Mouse (Mus musculus): ENCODE data around the gene Prss43.

DNA sequence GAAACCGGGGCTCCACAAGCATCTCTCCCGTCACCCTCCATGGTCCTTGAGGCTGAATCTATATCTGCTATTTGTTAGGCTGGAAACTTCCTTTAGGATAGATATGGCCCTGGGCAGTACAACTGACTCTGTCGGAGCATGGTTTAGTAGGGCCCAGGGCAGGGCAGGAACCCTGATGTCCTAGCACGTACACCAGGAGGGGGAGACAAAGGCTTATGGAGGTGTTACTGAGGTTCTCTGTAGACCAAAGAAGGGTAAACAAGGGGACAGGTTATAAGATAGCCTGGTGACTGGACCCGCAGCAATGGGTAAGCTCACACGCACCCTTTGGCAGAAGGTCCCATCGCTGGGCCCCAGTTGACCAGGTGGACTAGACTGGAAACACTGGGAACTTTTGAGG is 47.9 kb upstream of the Prss43 start:
- TF ChIP-seq GATA1 (IDR thresholded peaks at IDR 0.05; ENCODE audit: borderline replicate concordance, low read length) (no peak), FLI1 (IDR thresholded peaks at IDR 0.05; ENCODE audit: low read length) (no peak)

All from megakaryocyte, embryonic 14.5 days (primary cell).